Mouse (Mus musculus): ENCODE data around the gene Unk.

DNA sequence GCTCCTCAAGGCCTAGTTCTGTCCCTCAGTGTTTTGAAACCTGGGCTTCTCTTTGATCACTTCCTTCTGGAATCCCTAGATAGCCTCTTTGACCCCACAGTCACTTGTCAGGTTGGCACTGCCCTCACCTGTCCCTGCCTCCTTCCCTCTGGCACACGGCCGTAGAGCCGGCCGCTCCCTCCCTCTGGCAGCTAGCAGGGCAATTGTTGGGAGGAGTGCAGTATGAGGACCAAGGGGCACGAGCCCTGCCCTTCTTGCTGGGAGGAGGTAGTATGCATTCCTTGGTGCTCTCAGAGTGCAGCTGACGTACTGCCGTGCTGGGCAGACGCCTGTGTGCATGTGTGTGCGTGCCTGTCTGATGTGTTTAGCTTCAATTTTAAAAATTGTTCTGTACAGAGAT, 30.5 kb downstream of the Unk start:
- no peak for TF ChIP-seq CTCF (IDR thresholded peaks at IDR 0.05; ENCODE audit: control insufficient read depth, insufficient read depth, insufficient read length)
- no peak for TF ChIP-seq MYOG (IDR thresholded peaks at IDR 0.05; ENCODE audit: control insufficient read depth, extremely low read depth, insufficient read length)
- TF ChIP-seq USF1 (IDR thresholded peaks at IDR 0.05; ENCODE audit: low read depth), result no peak
- no peak for TF ChIP-seq MAX (IDR thresholded peaks at IDR 0.05)
- no peak for TF ChIP-seq MYOD1 (IDR thresholded peaks at IDR 0.05; ENCODE audit: control insufficient read depth, insufficient read length, low read depth)

Measured in C2C12 (cell line).